Mouse (Mus musculus): ENCODE measurements at regions not wholly inside any gene's neighbourhood (a gene's known extent, or its start where the extent isn't known, plus 50 kb on each side); places are given as distances from the start of the nearest gene placed in this dataset.

GRCm38 (mm10) chr12:52397718-52398510 is 105.9 kb upstream of the Arhgap5 start:
- no peak for TF ChIP-seq CTCF (IDR thresholded peaks at IDR 0.05 in 2 of 3, conservative IDR thresholded peaks at IDR 0.05 in 1 of 3; ENCODE audit: control insufficient read depth in 1 of 3, insufficient read depth in 1 of 3, low read depth in 2 of 3, low read length in 3 of 3, poor library complexity in 1 of 3, severe bottlenecking in 1 of 3)
- TF ChIP-seq RAD21 (IDR thresholded peaks at IDR 0.05; ENCODE audit: low read depth, low read length), result no peak
- TF ChIP-seq EP300 (IDR thresholded peaks at IDR 0.05; ENCODE audit: low read depth in 1 of 2, low read length in 2 of 2), result no peak
- no peak for TF ChIP-seq ZMIZ1 (IDR thresholded peaks at IDR 0.05; ENCODE audit: low read depth, low read length)
- no peak for TF ChIP-seq GATA1 (IDR thresholded peaks at IDR 0.05; ENCODE audit: low read depth, low read length)
- TF ChIP-seq SMC3 (IDR thresholded peaks at IDR 0.05; ENCODE audit: low read depth, low read length), result no peak
- no peak for TF ChIP-seq POLR2A (IDR thresholded peaks at IDR 0.05; ENCODE audit: control insufficient read depth in 1 of 2, insufficient read depth in 1 of 2, low read depth in 1 of 2, low read length in 2 of 2, poor library complexity in 1 of 2)
- no peak for TF ChIP-seq NRF1 (IDR thresholded peaks at IDR 0.05; ENCODE audit: insufficient read depth, low read depth, low read length, poor library complexity, severe bottlenecking)
- TF ChIP-seq ELF1 (IDR thresholded peaks at IDR 0.05; ENCODE audit: low read depth, low read length), result no peak
